17 mouse cellular contexts compared by ENCODE assay signal in genomic region chr1:92052190-92052589, GRCm38 (mm10).
DNase-seq lines count a peak whose midpoint lies in the region; ATAC-seq and TF ChIP-seq lines count a peak whose summit lies in the region.
"Had no signal": no experiment of that assay in that cellular context is flagged by ENCODE, and none has a peak within 500 bp of the region (broad histone marks: within the 10 kb centered on the region; RNA-seq: fewer than 3 reads in every experiment).

No protein-coding gene starts in this region.

- intact Hi-C loops in heart, postnatal 25 days (cut with DNase I): no loop called here

- 45% methylated on average over 4 of the region's 4 CpGs for WGBS in liver, postnatal 0 days (ENCODE audit: insufficient replicate concordance)

- no peak for TF ChIP-seq CTCF in liver, postnatal 0 days (IDR thresholded peaks at IDR 0.05; ENCODE audit: low read depth)

- no peaks in the 10 kb centered on the region for H3K36me3 ChIP-seq in liver, postnatal 0 days (replicated peaks; ENCODE audit: insufficient read depth, low read length)
- H3K36me3 ChIP-seq: heart, embryonic 13.5 days; hindbrain, embryonic 12.5 days; limb, embryonic 12.5 days had no signal

- H3K27ac ChIP-seq in liver, postnatal 0 days (ENCODE audit: low read depth): peak overlapping the region; percentile 64; the same call in 1 of the 2 replicates
- H3K27ac ChIP-seq: heart, embryonic 13.5 days; hindbrain, embryonic 12.5 days; limb, embryonic 12.5 days had no signal

- H3K4me2 ChIP-seq in liver, postnatal 0 days (ENCODE audit: low read depth, low read length): no peak overlapping the region
- H3K4me2 ChIP-seq: heart, embryonic 13.5 days; hindbrain, embryonic 12.5 days; limb, embryonic 12.5 days had no signal

- peaks cover 15% of the 10 kb centered on the region for H3K4me1 ChIP-seq in liver, postnatal 0 days (ENCODE audit: insufficient read depth)

- H3K27me3 ChIP-seq in liver, postnatal 0 days (ENCODE audit: insufficient read depth, low read length): no peaks in the 10 kb centered on the region
- H3K27me3 ChIP-seq: heart, embryonic 13.5 days; hindbrain, embryonic 12.5 days; limb, embryonic 12.5 days had no signal

- DNase-seq in heart, adult 9 months (ENCODE audit: low spot score in 2 of 2): peak; percentile 30 to 53
- no peak for DNase-seq in heart, postnatal 25 days (ENCODE audit: low spot score)
- peak; percentile 35 for DNase-seq in A20 (ENCODE audit: low read depth, low spot score)
- DNase-seq in liver, postnatal 0 days: peak; percentile 44
- no peak for DNase-seq in urinary bladder, adult 2 months (ENCODE audit: low spot score)
- DNase-seq in frontal cortex, postnatal 10 days (ENCODE audit: low spot score in 2 of 2): no peak
- no peak for DNase-seq in cerebellum, postnatal 4 days (ENCODE audit: low spot score in 2 of 2)
- DNase-seq: adrenal gland, adult 8-10 months; cerebellum, postnatal 25 days; kidney, adult 11 months; kidney, postnatal 25 days; right cerebral cortex, postnatal 14 days had no signal

- no peaks in the 10 kb centered on the region for H3K9me3 ChIP-seq in liver, postnatal 0 days (ENCODE audit: low read length)
- H3K9me3 ChIP-seq: G1E; heart, embryonic 13.5 days; hindbrain, embryonic 12.5 days; limb, embryonic 12.5 days had no signal

- H3K4me3 ChIP-seq in liver, postnatal 0 days (ENCODE audit: low read depth, low read length): no peak overlapping the region
- H3K4me3 ChIP-seq: heart, embryonic 13.5 days; hindbrain, embryonic 12.5 days; limb, embryonic 12.5 days had no signal

- no peak overlapping the region for H3K9ac ChIP-seq in liver, postnatal 0 days (replicated peaks)
- H3K9ac ChIP-seq: heart, embryonic 13.5 days; hindbrain, embryonic 12.5 days; limb, embryonic 12.5 days had no signal

- ATAC-seq in liver, postnatal 0 days: peak; percentile 54; the same call in 1 of the 2 replicates
- peak; percentile 87 for ATAC-seq in monocyte, adult 5-6 weeks (replicated peaks; ENCODE audit: insufficient number of reproducible peaks, low FRiP score, low TSS enrichment, poor library complexity, severe bottlenecking)

- no peak for TF ChIP-seq EP300 in liver, postnatal 0 days (IDR thresholded peaks at IDR 0.05; ENCODE audit: low read depth)

Comparison
In these comparisons a context has a peak if more than half of its experiments do, and no peak if none do; other contexts are left out.
1. DNase-seq: peak in heart, adult 9 months (2 of 2), A20 (single experiment) and liver, postnatal 0 days (single experiment); none in heart, postnatal 25 days (single experiment), urinary bladder, adult 2 months (single experiment), frontal cortex, postnatal 10 days (0 of 2) and cerebellum, postnatal 4 days (0 of 2).